Mouse (Mus musculus) yolk sac, embryonic 10.5 days (tissue): ENCODE results near the gene Gal.

Experiments
- DNase-seq: peaks from one replicate; pipeline ENCODE4 v3.0.0-alpha.2; 2017; ENCODE audit warnings: low spot score

The Gal gene

GRCm38 (mm10) chr19:3414268-3414733, at the start of gene Gal:
Gene Gal, minus strand, starts transcription at chr19:3414544.
- DNase-seq, result no peak

GRCm38 (mm10) chr19:3459986-3460385, 45.6 kb upstream of the Gal start:
- no peak for DNase-seq

GRCm38 (mm10) chr19:3458331-3459099, 44.2 kb upstream of the Gal start:
- no peak for DNase-seq

GRCm38 (mm10) chr19:3457700-3458099, 43.4 kb upstream of the Gal start:
- DNase-seq, result no peak

- no peak for DNase-seq
Measured at GRCm38 (mm10) chr19:3451649-3452048, 37.3 kb upstream of the Gal start.

- DNase-seq, result peak; percentile 45
Measured at GRCm38 (mm10) chr19:3451170-3451569, 36.8 kb upstream of the Gal start.

- DNase-seq, result no peak
Measured at GRCm38 (mm10) chr19:3450714-3451113, 36.4 kb upstream of the Gal start.

- DNase-seq, result no peak
Measured at GRCm38 (mm10) chr19:3449248-3449647, 34.9 kb upstream of the Gal start.

- DNase-seq, result no peak
Measured at GRCm38 (mm10) chr19:3447348-3447747, 33.0 kb upstream of the Gal start.

GRCm38 (mm10) chr19:3441092-3441491, 26.7 kb upstream of the Gal start:
- no peak for DNase-seq

GRCm38 (mm10) chr19:3440667-3441066, 26.3 kb upstream of the Gal start:
- DNase-seq, result no peak

- DNase-seq, result no peak
Measured at GRCm38 (mm10) chr19:3437980-3438379, 23.6 kb upstream of the Gal start.

GRCm38 (mm10) chr19:3436840-3437239, 22.5 kb upstream of the Gal start:
- no peak for DNase-seq

GRCm38 (mm10) chr19:3435824-3436223, 21.5 kb upstream of the Gal start:
- DNase-seq, result no peak

GRCm38 (mm10) chr19:3434641-3435040, 20.3 kb upstream of the Gal start:
- no peak for DNase-seq

GRCm38 (mm10) chr19:3434124-3434523, 19.8 kb upstream of the Gal start:
- no peak for DNase-seq

GRCm38 (mm10) chr19:3431969-3432368, 17.6 kb upstream of the Gal start:
- DNase-seq, result no peak

GRCm38 (mm10) chr19:3431066-3431465, 16.7 kb upstream of the Gal start:
- no peak for DNase-seq

GRCm38 (mm10) chr19:3429156-3429816, 14.9 kb upstream of the Gal start:
- DNase-seq, result no peak

- no peak for DNase-seq
Measured at GRCm38 (mm10) chr19:3428057-3428830, 13.9 kb upstream of the Gal start.

GRCm38 (mm10) chr19:3424214-3424613, 9.9 kb upstream of the Gal start:
- no peak for DNase-seq

GRCm38 (mm10) chr19:3422981-3423380, 8.6 kb upstream of the Gal start:
- DNase-seq, result no peak

GRCm38 (mm10) chr19:3422488-3422887, 8.1 kb upstream of the Gal start:
- DNase-seq, result no peak
